Mouse (Mus musculus) erythroblast, embryonic 14.5 days (primary cell): ENCODE measurements around the gene Tgfbrap1.

Experiments
- GATA1 ChIP-seq: IDR thresholded peaks from 2 replicates; pipeline ENCODE4 v1.6.1; 2012; ENCODE audit warnings: low read length, inconsistent platforms, mixed read lengths
- TAL1 ChIP-seq: IDR thresholded peaks from 3 replicates; pipeline ENCODE4 v1.6.1; 2012; ENCODE audit warnings: low read length, inconsistent platforms, mixed read lengths

GRCm38 (mm10) chr1:43082946-43083345 lies 15.5 kb downstream of the Tgfbrap1 start:
- TF ChIP-seq GATA1, result no peak
- TF ChIP-seq TAL1, result no peak
